Mouse (Mus musculus) ovary, postnatal 10 days (tissue): ENCODE results near the gene Scrn1.

Experiments used
- DNase-seq: peaks from one replicate; pipeline ENCODE4 v3.0.0; 2022; ENCODE audit warnings: low spot score

Gene Scrn1

GRCm38 (mm10) chr6:54565665-54566545 is at the start of gene Scrn1:
Gene Scrn1, minus strand, starts transcription at chr6:54566489.
- DNase-seq: peak; percentile 22

- DNase-seq: no peak
Measured at GRCm38 (mm10) chr6:54606241-54606640, 40.0 kb upstream of the Scrn1 start.

- peak; percentile 43 for DNase-seq
Measured at GRCm38 (mm10) chr6:54604001-54604715, 37.9 kb upstream of the Scrn1 start.

- DNase-seq: no peak
Measured at GRCm38 (mm10) chr6:54602891-54603290, 36.6 kb upstream of the Scrn1 start.

- no peak for DNase-seq
Measured at GRCm38 (mm10) chr6:54600681-54601347, 34.5 kb upstream of the Scrn1 start.

- no peak for DNase-seq
Measured at GRCm38 (mm10) chr6:54597711-54598110, 31.4 kb upstream of the Scrn1 start.

- no peak for DNase-seq
Measured at GRCm38 (mm10) chr6:54597208-54597607, 30.9 kb upstream of the Scrn1 start, which contains the start of gene Fkbp14. Gene Fkbp14, minus strand, starts transcription at chr6:54597308.

- no peak for DNase-seq
Measured at GRCm38 (mm10) chr6:54595330-54595878, 29.1 kb upstream of the Scrn1 start.

GRCm38 (mm10) chr6:54594469-54595329 is 28.4 kb upstream of the Scrn1 start, which contains the start of gene Plekha8:
Gene Plekha8, plus strand, starts transcription at chr6:54595111.
- DNase-seq: peak; percentile 76

- no peak for DNase-seq
Measured at GRCm38 (mm10) chr6:54593766-54594468, 27.6 kb upstream of the Scrn1 start.

GRCm38 (mm10) chr6:54592938-54593535 is 26.7 kb upstream of the Scrn1 start:
- peak; percentile 72 for DNase-seq

- DNase-seq: no peak
Measured at GRCm38 (mm10) chr6:54591778-54592177, 25.5 kb upstream of the Scrn1 start.

- no peak for DNase-seq
Measured at GRCm38 (mm10) chr6:54590691-54591090, 24.4 kb upstream of the Scrn1 start.

- no peak for DNase-seq
Measured at GRCm38 (mm10) chr6:54588212-54588611, 21.9 kb upstream of the Scrn1 start.

GRCm38 (mm10) chr6:54587683-54588082 is 21.4 kb upstream of the Scrn1 start:
- DNase-seq: no peak

GRCm38 (mm10) chr6:54586911-54587310 is 20.6 kb upstream of the Scrn1 start:
- DNase-seq: no peak

GRCm38 (mm10) chr6:54586175-54586574 is 19.9 kb upstream of the Scrn1 start:
- DNase-seq: no peak

- DNase-seq: peak; percentile 15
Measured at GRCm38 (mm10) chr6:54573218-54573955, 7.1 kb upstream of the Scrn1 start.

- DNase-seq: no peak
Measured at GRCm38 (mm10) chr6:54569776-54570175, 3.5 kb upstream of the Scrn1 start.
